Mouse (Mus musculus) small intestine, adult 2 months (tissue): Measurements from ENCODE around the gene Plin1. TPM values are rescaled to one million over a fixed set of nuclear protein-coding genes. Genes with fewer than 3 reads are reported as not detected.
A peak's percentile ranks its signal among the peaks of the same experiment; 100 is the strongest.

Source experiments
- H3K27ac ChIP-seq: fragments of 200-500 bp; 2 replicates; pipeline ENCODE4 v1.5.1; 2012; ENCODE audit warnings: low read depth, low read length, control low read depth, inconsistent platforms; ENCODE audit not compliant: insufficient read depth
- H3K27me3 ChIP-seq: fragments of 200-500 bp; 2 replicates; pipeline ENCODE4 v1.6.1; 2012; ENCODE audit warnings: mild to moderate bottlenecking, moderate library complexity, low read length, inconsistent platforms; ENCODE audit not compliant: control insufficient read depth, insufficient read depth
- H3K36me3 ChIP-seq: fragments of 200-500 bp; 2 replicates; pipeline ENCODE4 v1.6.1; 2012; ENCODE audit warnings: mild to moderate bottlenecking, low read length, control low read depth, inconsistent platforms; ENCODE audit not compliant: control insufficient read depth, insufficient read depth
- H3K4me1 ChIP-seq: fragments of 200-500 bp; 2 replicates; pipeline ENCODE4 v1.6.1; 2012; ENCODE audit warnings: low read length, inconsistent platforms, mixed read lengths; ENCODE audit not compliant: control insufficient read depth, insufficient read depth, insufficient read length
- H3K4me3 ChIP-seq: fragments of 200-500 bp; 2 replicates; pipeline ENCODE4 v1.5.1; 2012; ENCODE audit warnings: low read depth, mild to moderate bottlenecking, control low read depth, inconsistent platforms, low read length, moderate library complexity
- CTCF ChIP-seq: fragments of 200-500 bp; IDR thresholded peaks from 2 replicates; pipeline ENCODE4 v1.5.1; 2012; ENCODE audit warnings: low read depth, mild to moderate bottlenecking, control low read depth, inconsistent platforms, low read length, moderate library complexity, mixed read lengths; ENCODE audit not compliant: insufficient replicate concordance, insufficient read length; ENCODE audit errors: extremely low read depth
- POLR2A ChIP-seq: fragments of 200-500 bp; IDR thresholded peaks from 2 replicates; pipeline ENCODE4 v1.6.1; 2012; ENCODE audit warnings: low read depth, mild to moderate bottlenecking, control low read depth, inconsistent platforms, low read length, moderate library complexity
- WGBS: fragments of 180-500 bp; shearing (Covaris S2); methylation state at CpG from one replicate; pipeline ENCODE4 v1.1.7; 2018; 5-methylcytosine and 5-hydroxymethylcytosine counted together
- polyA plus RNA-seq: library from polyadenylated mRNA; depleted of rRNA; stranded (reverse); fragments of >200 nt; gene quantifications from 2 replicates; pipeline ENCODE4 v1.2.3, GENCODE M21; 2012

Plin1 gene
- polyA plus RNA-seq, 1 experiment: 1.5 TPM

- H3K27ac ChIP-seq: no peak overlapping the region
- under 1% methylated on average over 48 of the region's 48 CpGs for WGBS
- H3K36me3 ChIP-seq: no peaks in the 10 kb centered on the region
- TF ChIP-seq POLR2A: no peak
- no peak for TF ChIP-seq CTCF
- H3K4me3 ChIP-seq: peak overlapping the region; percentile 63
- peaks cover 13% of the 10 kb centered on the region for H3K27me3 ChIP-seq
- H3K4me1 ChIP-seq: peaks cover 3% of the 10 kb centered on the region; the same call in 1 of the 2 replicates
These were observed 11.2 kb downstream of the Plin1 start for GRCm38 (mm10) chr7:79721386-79721977.

GRCm38 (mm10) chr7:79715187-79715981 is 17.3 kb downstream of the Plin1 start, which contains the start of gene Kif7:
TSS of gene Kif7 (minus strand) at chr7:79715720.
- H3K4me3 ChIP-seq: peak within 1 kb of the TSS; percentile 81
- H3K4me1 ChIP-seq: peaks cover 4% of the 10 kb centered on the region; the same call in 1 of the 2 replicates
- peaks cover 27% of the 10 kb centered on the region for H3K27me3 ChIP-seq
- TF ChIP-seq POLR2A (no peak), CTCF (no peak)
- no peak within 1 kb of the TSS for H3K27ac ChIP-seq
- under 1% methylated on average over 54 of the region's 55 CpGs for WGBS
- no peaks in the 10 kb centered on the region for H3K36me3 ChIP-seq

GRCm38 (mm10) chr7:79710831-79711230 is 21.9 kb downstream of the Plin1 start:
- peaks cover 4% of the 10 kb centered on the region; the same call in 1 of the 2 replicates for H3K4me1 ChIP-seq
- H3K27me3 ChIP-seq: peaks cover 17% of the 10 kb centered on the region
- 74% methylated on average over 17 of the region's 17 CpGs for WGBS
- H3K27ac ChIP-seq: no peak overlapping the region
- H3K4me3 ChIP-seq: no peak overlapping the region
- TF ChIP-seq POLR2A: no peak
- no peak for TF ChIP-seq CTCF
- H3K36me3 ChIP-seq: no peaks in the 10 kb centered on the region

GRCm38 (mm10) chr7:79710130-79710607 is 22.5 kb downstream of the Plin1 start:
- H3K27ac ChIP-seq: no peak overlapping the region
- H3K4me1 ChIP-seq: 0 out of 2 replicates have a peak, but pooled peaks cover under 1% of the 10 kb centered on the region
- 8% methylated on average over 55 of the region's 55 CpGs for WGBS
- TF ChIP-seq CTCF (no peak), POLR2A (no peak)
- H3K36me3 ChIP-seq: no peaks in the 10 kb centered on the region
- peak overlapping the region; percentile 42 for H3K4me3 ChIP-seq
- H3K27me3 ChIP-seq: peaks cover 12% of the 10 kb centered on the region

- no peaks in the 10 kb centered on the region for H3K4me1 ChIP-seq
- H3K4me3 ChIP-seq: no peak overlapping the region
- TF ChIP-seq CTCF: no peak
- TF ChIP-seq POLR2A: no peak
- 86% methylated on average over 5 of the region's 5 CpGs for WGBS
- no peak overlapping the region for H3K27ac ChIP-seq
- H3K36me3 ChIP-seq: no peaks in the 10 kb centered on the region
- no peaks in the 10 kb centered on the region for H3K27me3 ChIP-seq
These were observed 27.5 kb downstream of the Plin1 start for GRCm38 (mm10) chr7:79705210-79705609.

- Histone ChIP-seq H3K36me3 (peaks cover 5% of the 10 kb centered on the region; the same call in 1 of the 2 replicates), H3K4me1 (no peaks in the 10 kb centered on the region), H3K27ac (no peak overlapping the region), H3K27me3 (no peaks in the 10 kb centered on the region), H3K4me3 (no peak overlapping the region)
- 80% methylated on average over 16 of the region's 16 CpGs for WGBS
- TF ChIP-seq POLR2A (no peak), CTCF (no peak)
These were observed 29.9 kb downstream of the Plin1 start for GRCm38 (mm10) chr7:79702755-79703154.

GRCm38 (mm10) chr7:79696495-79696894 is 36.2 kb downstream of the Plin1 start:
- peaks cover 26% of the 10 kb centered on the region for H3K36me3 ChIP-seq
- TF ChIP-seq CTCF (no peak), POLR2A (no peak)
- H3K4me3 ChIP-seq: no peak overlapping the region
- 78% methylated on average over 8 of the region's 8 CpGs for WGBS
- H3K4me1 ChIP-seq: no peaks in the 10 kb centered on the region
- no peaks in the 10 kb centered on the region for H3K27me3 ChIP-seq
- H3K27ac ChIP-seq: no peak overlapping the region
